Mouse (Mus musculus): ENCODE data around the gene Lrig1.

Gene Lrig1

DNA sequence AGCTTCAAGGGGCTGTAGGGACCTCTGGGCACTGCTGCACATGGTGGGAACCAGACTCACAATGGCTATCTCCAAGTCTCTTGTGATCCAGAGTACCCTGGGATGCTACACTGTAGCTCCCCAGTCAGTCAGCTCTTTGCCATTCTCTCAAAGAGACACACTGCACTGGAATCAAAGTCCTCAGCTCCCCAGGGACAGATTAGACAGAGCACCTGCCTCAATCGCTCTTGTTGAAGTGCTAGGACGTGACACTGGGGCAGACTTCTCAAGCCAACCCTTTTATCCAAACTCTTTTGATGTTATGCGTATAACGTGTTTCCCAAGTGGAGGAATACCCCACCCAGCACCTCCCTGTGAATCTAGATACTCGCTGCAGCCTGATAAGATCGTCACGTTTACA, 23.7 kb downstream of the Lrig1 start:
- DNase-seq (ENCODE audit: low read depth): no peak

DNA sequence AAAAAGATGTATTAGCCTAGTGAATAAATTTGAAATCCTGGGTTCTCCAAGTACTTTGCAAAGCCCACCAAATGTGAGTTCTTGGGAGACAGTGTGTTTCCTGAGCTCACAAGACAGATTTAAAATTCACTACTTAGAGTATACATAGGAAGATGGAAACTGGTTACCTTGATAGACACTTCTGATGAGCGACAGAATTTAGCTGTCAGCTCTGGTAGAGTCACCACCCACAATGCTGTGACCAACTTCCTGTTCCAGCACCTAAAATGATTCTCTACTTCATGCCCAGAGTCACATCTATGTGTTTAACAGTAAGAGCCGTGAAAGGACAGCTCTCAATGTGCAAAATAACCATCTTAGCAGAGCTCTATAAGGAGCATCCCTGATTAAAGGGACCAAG, 27.5 kb downstream of the Lrig1 start:
- DNase-seq (ENCODE audit: low read depth): no peak

DNA sequence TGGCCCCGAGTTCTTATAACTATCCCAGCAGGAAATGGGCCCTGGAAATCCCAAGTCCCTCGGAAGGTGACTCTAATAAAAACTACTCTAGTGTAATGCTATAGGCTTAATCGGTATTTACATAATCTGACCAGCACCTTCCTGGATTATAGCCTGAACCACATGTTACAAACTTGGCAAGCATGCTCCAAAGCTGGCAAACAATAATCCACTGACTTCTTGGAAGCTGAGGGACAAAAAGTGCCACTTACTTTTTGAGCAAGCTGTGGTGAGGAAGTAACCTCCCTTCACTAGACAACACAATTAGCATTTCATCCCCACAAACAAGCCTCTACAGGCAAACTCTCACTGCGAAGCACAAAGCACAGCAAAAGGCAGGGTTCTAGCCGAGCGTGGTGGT, 30.6 kb downstream of the Lrig1 start:
- DNase-seq (ENCODE audit: low read depth): no peak

DNA sequence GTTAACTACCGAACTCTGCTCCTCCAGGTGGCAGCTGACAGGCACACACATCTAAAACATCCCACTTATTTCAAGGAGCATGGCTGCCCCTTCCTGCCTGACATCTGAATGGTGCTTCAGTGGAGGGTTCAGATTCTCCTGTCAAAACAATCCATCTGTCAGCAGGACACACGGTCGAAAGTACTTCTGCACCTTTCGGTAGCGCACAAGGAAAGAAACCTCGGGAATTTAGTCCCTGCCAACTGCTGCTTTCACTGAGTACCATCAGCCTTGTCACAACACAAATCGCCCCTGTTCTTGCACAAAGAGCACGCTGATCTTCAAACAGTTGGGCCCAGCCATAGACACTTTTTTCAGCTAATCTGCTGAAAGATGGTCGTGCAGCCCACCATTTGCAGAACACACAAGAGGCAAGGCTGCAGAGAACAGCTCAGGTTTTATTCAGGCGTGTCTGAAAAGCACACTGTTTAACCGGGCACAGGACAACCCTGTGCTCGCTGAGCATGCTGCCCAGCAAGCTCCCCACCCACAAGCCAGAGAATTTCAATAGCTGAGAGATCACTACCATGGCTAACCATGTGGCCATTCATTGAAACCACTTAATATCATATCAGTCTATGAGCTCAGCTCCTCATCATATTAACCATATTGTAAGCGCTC, 31.6 kb downstream of the Lrig1 start:
- no peak for DNase-seq (ENCODE audit: low read depth)

DNA sequence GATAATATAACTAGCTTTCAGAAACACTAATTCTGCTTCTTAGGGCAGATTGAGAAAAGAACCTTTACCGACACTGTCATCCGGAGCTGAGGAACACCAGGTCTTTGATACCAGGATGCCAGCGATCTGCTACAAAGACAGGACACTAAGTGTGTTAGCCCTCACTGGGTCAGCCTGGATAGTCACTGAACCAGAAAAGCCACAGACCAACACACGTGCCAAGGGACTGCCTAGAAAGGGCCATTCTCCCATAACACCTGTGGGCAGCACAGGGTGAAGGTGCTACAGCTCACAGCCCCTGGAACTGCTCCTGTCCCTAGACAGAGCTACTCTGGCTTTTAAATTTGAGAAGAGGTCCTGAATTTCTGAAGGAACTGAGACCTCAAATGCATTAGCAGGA, 32.8 kb downstream of the Lrig1 start:
- DNase-seq (ENCODE audit: low read depth): no peak

DNA sequence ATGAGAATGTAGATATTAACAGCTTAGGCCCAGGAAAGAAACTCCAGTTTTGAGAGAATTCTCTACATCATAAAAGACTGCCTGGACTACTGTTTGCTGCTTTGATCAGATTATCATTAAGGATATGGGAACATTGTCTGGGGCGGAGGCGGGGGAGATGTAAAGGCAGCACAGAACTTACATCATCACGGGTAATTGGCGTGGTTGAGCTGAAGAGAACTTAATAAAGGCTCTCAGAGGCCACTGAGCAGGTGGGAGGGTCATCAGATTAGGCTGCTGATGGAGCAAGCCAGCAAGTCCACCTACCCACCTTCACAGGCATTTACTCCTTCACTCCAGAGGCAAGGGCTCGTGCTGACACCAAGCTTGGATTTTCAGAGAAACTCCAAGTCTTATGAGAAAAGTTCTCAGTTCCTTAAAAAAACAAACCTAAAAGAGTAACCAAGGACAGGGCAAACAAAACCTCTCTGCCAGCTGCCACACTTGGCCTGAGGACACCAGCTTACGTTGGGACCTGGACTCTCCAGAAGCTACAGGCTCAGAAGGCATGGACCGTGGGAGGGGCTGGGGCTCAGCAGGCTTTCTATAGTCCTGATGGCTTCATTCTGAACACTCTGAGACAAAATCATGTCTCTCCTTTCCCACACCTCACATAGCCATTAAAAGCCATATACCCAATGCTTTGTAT, 33.4 kb downstream of the Lrig1 start:
- no peak for DNase-seq (ENCODE audit: low read depth)

DNA sequence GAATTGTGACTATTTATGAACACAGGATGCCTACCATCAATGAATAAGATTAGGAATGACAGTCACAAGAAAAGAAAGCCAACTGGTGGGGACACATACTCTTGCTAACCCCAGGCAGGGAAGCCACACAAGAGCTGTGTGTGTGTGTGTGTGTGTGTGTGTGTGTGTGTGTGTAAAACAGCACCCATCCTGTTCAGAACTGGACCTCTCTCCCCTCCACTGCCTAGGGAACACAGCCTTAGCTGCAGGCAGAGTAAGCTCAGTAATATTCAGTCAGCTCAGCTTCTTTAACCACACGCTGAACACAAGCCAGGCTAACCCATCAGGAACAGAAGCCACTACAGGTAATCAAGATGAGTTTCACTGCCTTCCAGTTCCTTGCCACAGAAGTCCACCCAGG, 34.3 kb downstream of the Lrig1 start:
- DNase-seq (ENCODE audit: low read depth): no peak

DNA sequence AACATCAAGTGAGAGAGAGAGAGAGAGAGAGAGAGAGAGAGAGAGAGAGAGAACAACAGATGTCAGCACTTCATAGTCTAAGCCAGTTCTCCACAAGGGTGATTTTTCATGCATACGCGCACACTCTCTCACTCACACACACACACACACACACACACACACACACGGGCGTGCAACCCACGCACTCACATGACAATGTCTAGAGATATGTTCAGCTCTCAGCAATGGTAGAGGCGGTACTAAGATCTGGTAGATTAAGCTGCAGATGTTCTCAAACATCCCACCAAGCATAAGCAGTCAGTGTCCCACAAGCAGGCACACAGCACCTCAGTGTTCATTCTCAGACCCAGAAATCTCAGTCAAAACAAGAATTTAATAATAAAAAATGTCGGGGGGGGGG, 34.7 kb downstream of the Lrig1 start:
- DNase-seq (ENCODE audit: low read depth): no peak

DNA sequence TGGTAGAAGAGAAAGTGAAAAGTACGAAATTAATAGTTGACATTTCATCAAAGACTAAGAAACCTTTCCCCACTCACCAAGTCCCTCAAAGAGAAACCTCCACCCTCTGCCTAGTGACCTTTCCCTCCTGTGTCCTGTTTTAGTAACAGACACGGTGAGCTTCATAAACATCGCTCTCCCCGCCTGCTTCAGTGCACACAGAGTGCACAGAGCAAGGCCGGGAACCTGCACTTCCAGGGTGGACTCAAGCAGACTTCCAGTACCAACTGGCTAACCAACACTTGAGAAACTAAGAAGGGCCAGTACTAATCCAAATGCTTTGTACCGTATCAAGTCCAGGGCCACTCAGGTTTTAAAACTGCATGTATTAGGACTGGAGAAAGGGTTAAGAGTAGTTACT, 36.0 kb downstream of the Lrig1 start:
- no peak for DNase-seq (ENCODE audit: low read depth)

DNA sequence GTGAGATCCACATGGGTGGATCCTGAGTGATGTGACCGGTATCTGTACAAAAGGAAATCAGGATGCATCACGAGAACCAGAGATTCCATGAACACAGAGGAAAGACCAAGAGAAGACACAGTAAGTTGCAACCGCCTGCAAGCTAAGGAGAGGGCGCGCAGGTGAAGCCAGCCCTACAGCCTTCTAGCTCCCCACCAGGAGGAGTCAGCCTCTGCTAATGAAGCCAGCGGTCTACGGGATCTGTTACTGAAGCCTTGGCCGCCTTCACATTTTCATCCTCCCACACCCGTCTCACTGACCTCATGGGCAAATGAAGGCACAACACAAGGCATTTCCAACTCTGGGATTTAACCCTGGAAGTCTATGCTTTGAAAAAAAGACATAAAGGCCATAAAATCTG, 38.0 kb downstream of the Lrig1 start:
- no peak for DNase-seq (ENCODE audit: low read depth)

DNA sequence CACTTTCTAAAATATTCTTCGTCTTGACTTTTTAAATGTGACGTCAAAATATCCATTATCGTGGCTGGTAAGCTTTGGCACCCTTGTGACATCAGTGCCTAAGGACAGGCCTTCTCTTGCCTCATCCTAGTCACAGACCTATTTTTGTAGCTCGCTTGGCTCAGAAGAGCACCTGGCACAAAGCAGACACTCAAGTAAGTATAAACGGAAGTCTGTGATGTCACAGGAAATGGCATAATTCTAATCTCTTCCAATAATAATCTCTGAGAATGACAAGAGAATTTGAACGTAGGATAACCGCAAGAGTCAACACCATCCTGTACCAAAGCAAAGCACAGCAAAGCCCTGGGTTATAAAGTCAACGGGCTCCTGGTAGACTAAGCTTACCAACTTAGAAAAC, 38.6 kb downstream of the Lrig1 start:
- no peak for DNase-seq (ENCODE audit: low read depth)

DNA sequence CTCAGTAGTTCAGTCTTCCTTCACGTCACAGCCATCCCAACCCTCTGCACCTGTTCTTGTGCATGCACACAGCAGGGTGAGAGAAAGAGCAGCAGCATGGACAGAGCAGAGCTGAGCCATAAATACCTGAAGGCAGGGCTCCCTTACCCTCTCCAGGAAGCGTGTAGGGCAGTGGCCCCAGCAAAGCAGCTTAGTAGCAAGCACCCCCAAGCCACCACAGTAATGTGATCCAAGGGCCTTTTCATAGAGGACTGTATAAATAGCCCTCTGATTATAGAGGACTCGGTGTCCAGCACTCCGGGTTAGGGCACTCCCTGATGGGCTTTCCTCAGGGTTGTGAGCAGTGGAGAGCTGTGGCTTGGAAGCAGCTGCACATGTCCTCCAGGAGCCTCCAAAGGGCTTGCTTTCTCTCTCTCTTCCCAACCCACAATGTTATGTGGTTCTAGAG, 40.0 kb downstream of the Lrig1 start:
- DNase-seq (ENCODE audit: low read depth): no peak

DNA sequence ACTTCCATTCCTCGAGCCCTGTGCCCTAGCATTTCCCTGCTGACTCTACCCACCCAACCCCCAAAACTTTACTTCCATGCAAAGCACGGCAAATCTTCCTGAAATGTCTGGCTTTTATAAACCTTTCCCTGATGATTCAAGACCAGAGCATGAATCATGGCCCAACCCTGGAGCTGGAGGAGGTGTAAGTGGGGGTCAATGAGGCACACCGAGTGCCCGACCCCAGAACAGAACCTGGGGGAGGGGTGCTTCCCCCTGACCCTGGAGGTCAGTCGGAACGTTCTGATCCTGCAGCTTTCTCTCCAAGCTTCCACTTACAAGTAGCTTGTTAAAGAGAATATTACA, 41.9 kb downstream of the Lrig1 start:
- no peak for DNase-seq (ENCODE audit: low read depth)

DNA sequence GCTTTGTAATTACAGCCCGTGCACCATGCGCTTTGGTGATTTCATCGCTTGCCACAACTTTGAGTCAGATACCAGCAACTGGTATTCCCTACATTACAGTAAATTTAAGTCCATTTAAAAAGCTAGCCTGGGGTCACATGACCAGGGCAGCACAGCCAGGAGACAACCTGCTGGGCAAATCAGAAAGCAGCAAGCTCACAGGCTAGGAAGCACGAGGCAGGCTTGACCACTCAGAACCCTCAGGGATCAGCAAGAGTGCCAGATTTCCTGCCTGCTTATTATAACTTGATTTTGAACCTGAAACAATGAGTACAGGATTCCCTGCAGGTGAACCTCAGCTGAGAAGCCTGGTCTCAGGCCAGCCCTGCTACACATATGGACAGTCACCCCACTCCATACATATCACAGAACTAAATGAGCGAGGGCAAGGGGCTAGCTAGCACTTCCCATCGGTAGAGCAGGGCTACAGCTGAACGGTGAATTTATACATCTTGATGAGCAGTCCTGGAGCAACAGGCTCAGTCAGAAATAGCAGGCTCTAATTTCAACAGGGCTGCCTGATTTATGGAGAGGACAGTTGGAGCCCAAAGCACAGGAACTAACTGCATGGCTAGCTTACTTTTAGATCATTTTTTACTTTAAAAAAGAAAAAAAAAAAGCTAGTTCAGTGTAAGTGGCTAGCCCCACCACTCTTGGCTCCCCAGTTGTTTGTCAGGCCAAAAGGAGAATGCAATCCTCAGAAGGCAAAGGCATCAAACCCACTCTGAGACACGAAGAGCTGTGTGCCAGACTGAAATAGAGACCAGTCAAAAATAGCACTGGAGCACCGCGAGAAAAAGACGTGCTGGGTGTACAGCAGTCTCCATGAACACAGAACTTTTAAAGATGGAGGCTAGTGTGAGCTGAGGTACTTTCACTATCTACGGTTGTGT, 42.5 kb downstream of the Lrig1 start:
- DNase-seq (ENCODE audit: low read depth): no peak

DNA sequence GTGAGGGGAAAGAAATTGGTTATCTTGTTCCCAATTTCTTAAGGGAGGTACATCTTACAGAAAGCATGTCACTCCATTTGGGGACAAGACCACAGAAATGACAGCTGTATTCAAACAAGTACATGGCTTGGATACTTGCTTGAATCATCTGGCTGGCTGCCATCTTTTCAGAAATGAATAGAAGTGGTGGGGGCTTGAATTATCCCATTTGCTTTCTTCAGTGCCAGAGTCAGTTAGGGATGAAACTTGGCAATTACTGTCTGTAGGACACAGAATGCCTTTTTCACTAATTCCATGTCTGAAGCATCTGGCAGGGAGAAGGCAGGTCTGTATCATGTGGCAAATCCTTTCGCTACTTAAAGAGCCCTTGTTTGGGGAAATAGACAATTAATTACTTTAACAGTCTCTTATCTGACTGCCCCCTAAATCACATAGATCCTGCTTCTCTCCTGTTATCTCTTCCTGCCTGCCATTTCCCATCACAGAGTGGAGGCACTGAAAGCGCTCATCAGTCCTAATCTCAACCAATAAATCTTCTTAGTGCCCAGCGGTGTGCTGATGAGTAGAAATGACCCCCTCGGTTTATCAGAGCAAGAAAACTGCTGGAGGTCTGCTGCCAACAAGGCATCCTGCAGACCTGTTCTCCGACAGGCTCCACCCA, 44.0 kb downstream of the Lrig1 start:
- no peak for DNase-seq (ENCODE audit: low read depth)

DNA sequence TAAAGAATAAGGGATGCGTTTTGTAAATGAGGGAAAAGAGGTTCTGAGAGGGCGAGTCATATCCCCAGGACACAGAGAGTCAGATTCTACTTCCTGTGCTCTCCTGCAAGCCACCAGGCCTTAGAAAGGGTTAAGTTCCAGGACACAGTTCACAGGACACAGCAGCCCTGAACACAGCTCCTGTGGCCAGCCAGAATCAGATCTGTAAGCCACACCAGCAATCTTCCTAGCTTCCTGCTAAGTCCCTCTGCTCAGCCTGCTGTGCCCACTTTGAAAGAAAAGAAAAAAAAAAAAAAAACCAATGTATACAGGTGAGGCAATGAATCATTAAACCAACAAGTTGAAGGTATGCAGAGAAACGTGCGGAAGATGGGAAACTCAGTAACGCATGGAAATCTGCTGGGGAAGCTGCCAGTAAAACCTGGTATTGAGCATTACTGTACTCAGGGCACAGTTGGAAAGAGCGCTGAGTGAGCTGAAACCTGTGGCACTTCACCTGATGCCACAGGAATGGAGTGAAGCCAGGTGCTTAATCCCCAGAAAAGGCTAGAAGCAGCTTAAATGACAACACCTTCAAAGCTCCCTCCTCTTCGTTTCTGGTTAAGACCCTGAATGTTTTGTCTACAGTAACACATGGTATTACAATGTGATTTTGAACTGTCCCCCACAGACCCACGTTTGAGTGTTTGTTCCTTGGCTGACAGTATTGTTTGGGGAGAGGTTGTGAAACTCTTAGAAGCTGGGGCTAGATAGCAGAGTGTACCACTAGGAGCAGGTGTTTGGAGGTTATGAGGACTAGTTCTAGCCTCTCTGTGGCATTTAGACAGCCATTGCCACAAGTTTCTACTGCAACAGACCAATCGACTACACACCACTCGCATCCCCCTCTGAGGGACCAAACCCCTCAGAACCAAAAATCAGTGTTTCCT, 46.3 kb downstream of the Lrig1 start:
- DNase-seq (ENCODE audit: low read depth): no peak

DNA sequence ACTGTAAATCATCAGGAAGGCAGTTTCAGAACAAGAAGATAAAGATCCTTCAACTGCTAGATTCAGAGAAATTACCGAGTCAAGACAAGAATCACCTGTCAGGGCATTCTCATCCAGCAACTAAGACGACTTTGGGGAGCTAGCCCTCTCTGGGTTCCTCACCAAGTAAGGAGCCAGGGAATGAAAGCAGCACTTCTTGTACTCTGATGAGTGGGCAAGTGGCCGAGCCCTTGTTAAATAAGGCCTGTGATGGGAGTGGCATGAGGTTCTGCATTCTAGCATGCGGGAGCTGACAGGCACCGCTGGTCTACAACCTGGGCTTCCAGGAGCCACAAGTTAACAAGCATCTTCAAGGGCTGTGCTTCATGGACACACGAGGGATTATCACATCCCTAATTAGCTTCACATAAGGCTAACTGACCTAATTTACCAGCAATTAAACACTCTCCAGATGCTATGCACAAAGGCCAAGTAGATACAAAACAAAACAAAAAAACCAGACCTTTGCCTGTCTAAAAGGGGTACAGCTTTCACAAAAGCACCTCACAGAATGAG, 47.2 kb downstream of the Lrig1 start:
- no peak for DNase-seq (ENCODE audit: low read depth)

DNA sequence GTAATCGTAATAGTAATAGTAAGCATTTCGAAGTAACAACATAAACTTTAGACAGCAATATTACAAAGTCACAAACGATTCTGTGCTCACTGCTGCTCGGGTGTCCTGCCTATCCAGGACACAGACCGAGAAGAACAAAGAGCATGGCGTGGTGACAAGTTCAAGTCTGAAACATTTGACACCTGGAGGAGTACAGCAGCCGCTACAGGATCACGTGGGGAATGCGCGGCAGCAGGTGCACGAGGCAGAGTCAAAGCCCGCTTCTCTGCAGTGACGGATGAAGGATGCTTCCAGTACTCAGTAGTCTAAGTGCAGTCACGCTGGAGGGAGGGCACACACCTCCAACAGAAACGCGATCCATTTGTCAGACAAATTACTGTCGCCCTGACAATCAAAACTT, 48.4 kb downstream of the Lrig1 start:
- no peak for DNase-seq (ENCODE audit: low read depth)

DNA sequence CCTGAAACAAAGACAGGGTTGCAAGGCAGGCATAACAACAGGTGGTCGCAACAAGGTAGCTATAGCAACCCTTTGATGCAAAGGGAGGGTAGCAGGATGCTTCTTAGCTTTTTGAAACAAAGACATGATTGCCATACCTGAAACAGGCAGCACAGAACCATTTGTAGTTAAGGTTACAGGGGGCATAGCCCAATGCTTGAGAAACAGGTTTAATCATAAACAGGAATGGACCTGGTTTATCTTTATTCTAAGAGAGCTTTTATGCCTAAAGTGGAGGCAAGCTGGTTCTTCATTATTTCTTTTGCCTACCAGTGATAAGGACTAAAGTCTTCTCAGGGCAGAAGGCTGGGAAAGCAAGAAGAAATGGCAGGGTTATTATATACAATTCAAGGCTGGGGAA, 50.3 kb downstream of the Lrig1 start:
- DNase-seq (ENCODE audit: low read depth): no peak

DNA sequence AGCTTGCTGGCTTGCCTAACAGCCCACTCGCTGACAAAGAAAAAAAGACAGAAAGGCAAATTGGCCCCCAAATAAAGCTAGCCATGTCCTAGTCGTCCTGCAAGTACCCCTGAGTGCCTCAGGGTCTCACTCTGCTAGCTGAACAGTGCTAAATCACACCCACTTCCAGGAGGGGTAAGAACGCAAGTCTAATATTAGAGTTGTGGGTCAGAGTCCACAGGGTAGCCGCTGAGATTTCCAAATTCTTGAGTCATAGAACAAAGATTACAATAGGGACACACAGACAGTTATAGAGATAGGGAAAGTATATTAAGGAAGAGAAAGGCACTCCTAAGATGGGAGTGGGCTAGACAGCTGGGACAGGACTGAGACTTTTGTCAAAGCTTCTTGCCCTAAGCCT, 51.5 kb downstream of the Lrig1 start:
- DNase-seq (ENCODE audit: low read depth): no peak

Measured in c-Kit-positive CD71-positive TER-119-negative erythroid progenitor cells, embryonic 14.5 days (primary cell).